Mouse (Mus musculus) adipocyte (in vitro differentiated cells): ENCODE results near the gene Stk11.

ENCODE experiments used
- DNase-seq: peaks from one replicate; pipeline ENCODE4 v3.0.0-alpha.2; 2016; ENCODE audit warnings: low spot score

The Stk11 gene

DNA sequence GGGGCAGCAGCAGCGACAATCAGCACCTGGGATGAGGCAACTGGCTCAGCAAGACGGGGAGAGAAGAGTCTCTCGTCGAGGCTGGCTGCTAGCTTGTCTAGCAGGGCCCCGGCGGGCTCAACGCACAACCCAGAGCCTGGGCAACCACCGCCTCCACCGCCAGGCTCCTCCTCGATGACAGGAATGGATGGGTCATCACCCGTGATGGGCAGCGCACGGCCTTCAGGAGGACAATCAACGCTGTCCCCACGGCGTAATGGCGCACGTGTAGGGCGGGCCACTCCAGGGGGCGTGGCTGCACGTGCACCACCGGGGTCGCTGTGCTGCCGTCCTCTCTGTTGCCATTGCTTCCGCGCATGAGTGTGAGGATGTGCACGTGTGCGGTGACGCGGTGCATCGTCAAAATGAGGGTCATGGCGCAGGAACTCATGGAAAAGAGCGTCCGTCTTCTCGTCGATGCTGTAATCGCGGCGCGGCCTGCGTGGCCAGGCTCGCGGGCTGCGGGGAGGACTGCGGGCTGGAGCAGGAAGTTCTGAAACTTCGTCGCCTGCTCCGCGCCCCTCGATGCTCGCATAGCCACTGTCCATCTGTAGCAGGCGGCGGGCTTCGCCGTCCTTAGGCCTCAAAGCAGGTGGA is 15.8 kb downstream of the Stk11 start:
- DNase-seq, result no peak

DNA sequence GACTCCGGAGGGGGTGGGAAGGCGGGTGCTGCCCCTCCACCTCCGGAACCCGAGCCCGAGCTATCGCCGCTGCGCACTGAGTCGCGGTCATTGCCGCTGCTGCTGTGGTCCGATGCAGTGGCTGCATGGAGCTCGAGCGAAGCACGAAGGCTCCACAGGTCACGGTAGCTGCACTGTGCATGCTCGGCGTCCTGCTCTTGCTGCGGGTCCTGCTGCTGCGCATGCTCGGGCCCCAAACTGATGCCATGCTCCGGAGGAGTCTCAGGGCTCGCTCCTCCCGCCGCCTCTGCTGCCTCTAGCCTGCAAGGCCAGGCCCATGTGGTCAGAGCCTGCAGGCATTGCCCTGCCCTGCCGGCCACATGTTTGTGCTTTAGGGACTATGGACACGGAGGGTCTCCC is 16.3 kb downstream of the Stk11 start:
- DNase-seq, result no peak

DNA sequence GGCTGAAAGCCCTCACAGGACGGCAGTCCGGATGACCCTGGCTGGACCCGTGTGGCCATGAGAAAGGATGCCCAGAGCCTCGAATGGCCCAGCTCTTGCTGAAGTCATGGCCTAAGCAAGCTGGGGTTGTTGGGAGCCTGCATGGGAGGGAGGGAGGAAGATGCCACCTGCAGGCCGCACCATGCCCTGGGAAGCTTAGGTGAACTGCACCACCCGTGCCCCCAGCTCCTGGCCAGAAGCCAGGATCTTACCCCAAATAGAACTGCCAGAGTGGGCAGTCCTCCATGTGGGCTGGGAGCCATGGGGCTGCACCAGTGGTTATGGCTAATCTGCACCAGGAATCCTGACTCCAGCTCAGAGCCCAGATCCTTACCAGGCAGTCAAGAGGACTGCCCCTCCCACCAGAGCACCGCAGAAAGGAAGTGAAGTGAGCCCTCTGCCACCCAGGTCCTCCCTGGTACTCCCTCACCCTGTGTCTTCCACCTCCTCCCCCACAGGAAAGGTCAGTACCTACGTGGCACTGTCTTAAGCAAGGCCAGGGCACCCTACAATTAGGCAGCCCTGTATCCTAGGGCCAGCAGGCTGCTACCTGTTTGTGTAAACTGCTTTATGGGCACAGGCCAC is 17.7 kb downstream of the Stk11 start:
- no peak for DNase-seq

DNA sequence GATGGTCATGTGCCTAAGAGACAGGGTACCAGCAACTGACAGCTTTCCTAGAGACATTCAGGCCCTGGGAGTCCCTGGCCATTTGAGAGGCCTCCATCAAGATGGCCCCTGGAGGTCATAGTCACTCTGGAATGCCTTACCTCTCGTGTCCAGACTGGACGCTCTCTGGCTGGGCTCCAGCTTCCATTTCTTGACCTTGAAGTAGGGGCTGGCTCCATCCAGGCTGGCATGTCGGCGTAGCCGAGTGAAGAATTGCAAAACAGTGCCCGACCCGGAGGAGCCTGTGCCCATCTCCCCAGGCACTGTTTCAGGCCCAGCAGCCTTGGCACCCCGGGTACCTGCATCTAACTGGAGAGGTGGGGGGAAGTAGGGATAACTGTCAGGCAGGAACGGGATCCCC is 18.8 kb downstream of the Stk11 start:
- DNase-seq, result no peak

DNA sequence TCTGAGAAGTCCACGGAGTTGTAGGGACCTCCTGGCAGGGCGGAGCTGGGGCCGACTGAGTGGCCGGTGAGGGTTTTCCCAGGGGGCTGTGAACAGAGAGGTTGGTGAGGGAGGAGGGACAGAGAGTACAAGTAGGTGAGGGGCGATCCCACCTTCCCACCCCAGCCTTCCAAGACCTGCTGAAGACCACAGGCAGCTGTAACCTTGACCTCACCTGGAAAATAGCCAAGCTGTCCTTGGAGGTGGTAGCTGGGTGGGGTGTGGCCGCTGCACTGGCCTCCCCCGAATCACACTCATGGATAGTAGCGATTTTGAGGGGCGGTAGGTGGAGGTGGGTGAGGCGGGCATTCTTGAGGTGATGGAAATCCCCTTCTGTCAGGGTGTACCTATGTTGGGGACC is 19.6 kb downstream of the Stk11 start:
- no peak for DNase-seq

DNA sequence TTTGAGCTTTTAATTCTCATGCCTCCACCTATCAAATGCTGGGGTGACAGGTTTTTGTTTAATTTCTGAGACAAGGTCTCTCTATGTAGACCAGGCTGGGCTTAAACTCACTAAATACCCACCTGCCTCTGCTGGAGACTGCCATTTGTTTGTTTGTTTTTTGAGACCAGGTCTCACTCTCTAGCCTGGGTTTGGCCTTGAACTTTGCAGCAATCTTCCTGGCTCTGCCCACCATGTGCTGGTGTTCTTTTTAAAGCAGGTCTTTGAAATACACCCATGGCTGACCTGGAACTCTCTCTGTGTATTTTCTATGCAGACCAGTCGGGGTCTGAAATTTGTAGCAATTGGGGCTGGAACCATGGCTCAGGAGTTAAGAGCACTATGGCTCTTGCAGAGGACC is 20.0 kb downstream of the Stk11 start:
- DNase-seq, result no peak

DNA sequence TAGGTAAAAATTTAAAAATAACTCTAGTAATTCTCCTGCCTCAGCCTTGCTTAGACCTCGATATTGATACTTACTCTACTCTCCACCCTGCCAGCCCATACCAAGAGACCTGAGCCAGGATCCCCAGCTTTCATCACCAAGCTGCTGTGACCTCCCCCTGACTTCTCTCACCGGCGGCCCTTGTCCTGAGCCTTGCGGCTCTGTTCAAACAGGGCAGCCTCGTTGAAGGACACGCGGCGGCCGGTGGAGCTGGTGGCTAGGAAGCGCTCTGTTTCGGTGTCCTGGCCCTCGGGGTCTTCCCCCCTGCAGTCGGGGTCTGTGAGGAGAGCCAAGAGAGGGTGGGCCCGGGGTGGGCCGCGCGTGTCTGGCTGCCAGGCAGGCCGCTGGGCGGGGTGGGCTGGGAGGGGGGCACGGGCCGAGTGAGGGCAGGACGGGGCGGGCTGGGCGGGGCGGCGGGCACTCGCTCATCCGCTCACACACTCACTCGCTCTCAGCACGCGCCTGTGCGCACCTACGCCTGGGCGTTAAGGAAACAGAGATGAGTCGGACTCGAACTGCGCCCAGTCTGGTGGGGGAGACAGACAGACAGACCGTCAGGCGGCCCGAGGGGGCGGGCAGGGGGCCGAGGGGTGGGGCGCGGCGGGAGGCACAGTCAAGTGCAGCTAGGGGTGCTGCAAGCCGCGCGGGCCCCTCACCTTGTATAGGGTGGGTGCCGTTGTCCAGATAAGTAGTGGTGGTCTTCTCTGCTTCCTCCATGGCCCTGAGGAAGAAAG is 20.8 kb downstream of the Stk11 start:
- DNase-seq, result no peak

DNA sequence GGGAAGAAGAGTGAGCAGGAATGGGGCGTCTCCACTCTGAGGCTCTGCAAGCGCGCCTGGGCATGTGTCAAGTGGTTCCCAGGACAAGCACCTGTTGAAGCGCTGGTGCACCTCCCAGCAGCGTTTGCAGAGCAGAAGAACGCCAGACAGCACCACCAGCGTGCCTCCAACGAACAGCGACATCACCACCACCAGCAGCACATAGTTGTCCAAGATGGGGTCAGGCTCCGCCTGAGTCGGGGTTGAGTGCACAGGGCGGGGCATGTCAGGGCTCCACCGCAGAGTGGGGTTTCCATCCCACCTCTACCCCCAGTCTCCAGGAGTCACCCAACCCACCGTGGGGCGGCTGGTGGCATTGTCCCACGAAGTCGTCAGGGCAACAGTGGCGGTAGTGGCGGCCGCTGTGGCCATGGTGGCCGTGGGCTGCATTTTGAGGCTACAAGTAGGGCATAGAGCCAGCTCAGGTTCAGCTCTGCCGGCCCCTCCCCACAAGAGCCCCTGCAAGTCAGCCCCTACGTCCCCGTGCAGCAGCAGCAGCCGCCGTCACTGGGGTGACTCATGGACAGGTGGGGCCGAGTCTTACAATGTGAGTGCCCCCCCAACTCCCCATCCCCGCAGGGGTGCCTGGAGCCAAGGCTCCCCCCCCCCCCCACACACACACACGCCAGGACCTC is 21.5 kb downstream of the Stk11 start:
- DNase-seq, result no peak

DNA sequence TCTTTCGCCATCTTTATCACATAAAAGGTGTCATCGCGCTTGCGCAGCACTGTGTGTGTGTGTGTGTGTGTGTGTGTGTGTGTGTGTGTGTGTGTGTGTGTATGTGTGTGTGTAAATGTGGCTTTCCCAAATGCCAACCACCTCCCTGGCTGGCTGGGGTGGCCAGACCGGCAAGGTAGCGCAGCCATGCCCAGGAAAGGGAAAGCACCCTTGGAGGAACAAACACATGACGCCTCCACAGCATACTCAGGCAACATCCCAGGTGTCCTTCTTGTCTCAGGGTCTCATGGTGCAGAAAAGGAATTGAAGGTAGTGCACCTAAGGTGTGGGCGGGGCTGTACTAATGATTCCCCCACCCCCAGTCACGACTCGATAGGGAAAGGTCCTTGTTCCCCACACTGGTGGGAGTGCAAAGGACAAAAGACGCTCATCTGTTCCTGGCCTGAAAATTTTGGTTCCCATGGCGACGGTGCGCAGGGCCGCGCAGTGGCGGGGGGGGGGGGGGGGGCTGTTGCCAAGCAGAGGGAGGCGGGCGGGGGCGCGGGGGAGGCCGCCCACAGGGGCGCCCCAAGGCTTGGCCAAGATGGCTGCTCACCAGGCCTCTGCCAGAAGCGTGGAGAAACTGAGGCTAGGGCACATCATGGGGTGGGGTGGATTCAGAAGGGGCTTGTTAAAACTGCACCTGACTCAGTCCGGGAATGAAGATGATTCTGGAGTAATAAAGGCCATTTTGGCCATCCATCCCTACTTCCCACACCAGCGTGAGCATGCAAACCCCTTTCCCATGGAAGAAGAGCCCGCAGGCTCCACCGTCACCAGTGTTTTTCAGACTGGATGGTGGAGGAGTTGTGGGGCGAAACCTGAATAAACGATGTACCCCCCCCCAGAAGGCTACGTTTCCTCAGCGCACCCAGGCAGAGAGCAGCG is 22.3 kb downstream of the Stk11 start:
- DNase-seq, result no peak

DNA sequence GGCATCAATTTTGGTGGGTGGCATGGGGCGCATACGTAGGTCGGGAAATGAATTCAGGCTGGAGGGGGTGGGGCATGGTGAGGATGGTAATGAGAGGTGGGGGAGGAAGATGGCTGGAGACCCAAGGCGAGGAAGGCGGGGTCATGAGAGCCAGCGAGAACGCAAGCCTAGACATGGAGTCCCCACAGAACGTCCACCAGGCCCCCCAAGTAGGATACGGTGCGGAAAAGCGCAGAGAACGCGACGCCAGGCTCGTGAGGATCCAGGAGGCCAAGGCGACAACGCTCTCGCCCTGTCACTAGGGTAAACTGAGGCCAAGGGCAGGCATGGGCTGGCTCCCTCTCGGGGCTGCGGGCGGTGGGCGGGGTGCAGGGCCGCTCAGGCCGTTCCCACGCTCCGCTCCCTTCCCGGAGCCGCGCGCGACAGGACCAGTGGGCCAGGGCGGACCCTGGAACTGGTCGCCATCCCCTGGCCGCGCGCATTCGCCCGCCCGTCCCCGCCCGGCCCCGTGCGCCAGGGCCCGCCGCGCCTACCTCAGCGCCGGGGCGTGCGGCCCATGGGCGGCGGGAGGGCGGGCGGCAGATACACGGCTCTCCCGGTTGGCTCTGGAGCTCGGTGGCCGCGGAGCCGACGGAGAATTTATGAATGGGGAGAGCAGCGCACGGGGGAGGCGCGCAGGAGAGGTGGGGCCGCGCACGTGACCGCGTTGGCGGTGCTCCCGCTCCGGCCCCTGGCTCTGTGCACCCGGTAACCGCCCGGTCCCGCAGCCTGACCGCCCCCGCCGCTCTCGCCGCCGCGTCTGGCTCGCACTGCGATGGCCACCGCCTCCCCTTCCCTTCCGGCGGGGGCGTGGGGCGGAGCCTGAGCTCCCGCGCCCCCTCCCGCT is 23.2 kb downstream of the Stk11 start, which contains the start of gene Atp5d:
Atp5d (plus strand) TSS at position 80 of the 886 bp plus-strand sequence.
- peak; percentile 18 for DNase-seq

DNA sequence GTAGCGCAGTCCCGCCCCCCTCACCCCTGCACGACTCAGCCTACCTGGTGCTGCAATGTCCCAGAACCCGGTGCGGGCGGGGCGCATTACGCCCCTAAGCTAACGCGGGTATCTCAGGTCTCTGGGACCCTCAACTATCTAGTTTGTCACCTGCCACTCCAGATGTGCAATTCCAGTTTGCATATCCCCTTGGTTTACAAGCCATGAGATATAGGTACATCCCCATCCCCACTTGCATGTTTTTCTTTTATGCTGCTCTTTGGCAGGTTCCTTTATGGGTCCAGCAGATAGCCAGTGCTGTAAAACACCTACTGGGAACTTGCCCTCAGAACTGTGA is 23.8 kb downstream of the Stk11 start:
- no peak for DNase-seq

DNA sequence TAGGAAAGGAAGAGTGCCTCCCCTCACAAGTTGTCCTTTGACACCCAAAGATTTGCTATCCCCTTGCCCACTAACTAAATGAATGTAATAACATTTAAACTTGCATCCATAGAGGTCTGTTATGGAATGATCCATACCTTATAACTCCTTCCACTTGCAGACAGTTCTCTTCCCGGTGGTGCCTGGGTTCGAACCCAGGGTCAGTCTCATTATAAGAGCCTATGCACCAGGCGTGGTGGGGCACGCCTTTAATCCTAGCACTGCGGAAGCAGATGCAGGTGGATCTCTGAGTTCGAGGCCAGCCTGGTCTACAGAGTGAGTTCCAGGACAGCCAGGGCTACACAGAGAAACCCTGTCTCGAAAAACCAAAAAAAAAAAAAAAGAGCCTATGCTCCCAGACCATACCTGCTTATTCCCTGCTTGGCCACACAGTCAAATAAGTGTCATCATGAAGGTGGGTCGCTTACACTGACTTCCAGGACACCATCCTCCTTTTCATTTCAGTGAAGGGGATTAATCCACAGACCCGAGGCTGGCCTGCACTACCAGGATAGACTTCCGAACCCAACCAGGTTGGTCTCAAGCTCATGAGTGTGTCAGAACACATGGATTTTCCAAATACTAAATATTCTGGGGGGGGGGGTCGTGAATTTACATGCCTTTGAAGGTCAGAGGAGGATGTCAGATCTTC is 24.5 kb downstream of the Stk11 start:
- no peak for DNase-seq

DNA sequence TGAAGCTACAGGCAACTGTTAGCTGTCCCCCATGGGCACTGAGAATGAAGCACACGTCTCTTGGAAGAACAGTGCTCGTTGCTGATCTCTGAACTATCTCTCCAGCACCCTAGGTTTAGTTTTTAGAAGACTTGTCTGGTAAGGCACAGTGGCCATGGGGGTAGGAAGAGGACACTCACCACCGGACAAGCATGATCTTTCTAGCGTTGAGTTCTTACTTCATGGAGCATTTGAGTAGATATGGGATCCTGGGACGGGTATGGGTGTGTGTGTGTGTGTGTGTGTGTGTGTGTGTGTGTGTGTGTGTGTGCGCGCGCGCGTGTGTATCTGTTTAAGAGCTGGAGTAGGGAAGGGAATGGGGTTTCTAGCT is 25.0 kb downstream of the Stk11 start, which contains the start of gene Cbarp:
Cbarp (minus strand) TSS at position 170 of the 370 bp plus-strand sequence.
- DNase-seq, result peak; percentile 31

DNA sequence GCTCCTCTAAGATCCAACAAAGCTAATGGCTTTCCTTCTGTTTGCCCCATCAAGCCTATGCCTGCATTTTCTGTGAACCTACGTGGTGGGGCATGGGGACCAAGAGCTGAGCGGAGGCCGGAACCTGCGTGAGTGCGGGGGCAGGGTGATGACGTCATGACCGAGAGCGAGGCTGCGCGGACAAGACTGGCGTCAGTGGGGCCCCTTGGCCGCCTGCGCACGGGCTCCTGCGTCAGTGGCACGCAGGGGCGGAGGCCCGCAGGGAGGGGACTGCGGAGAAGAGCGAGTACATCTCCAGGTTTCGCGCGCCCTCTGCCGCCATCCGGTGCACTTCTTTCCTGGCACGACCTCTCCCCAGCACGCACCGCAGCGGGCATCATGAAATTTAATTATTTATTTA is 25.6 kb downstream of the Stk11 start:
- DNase-seq, result peak; percentile 93

DNA sequence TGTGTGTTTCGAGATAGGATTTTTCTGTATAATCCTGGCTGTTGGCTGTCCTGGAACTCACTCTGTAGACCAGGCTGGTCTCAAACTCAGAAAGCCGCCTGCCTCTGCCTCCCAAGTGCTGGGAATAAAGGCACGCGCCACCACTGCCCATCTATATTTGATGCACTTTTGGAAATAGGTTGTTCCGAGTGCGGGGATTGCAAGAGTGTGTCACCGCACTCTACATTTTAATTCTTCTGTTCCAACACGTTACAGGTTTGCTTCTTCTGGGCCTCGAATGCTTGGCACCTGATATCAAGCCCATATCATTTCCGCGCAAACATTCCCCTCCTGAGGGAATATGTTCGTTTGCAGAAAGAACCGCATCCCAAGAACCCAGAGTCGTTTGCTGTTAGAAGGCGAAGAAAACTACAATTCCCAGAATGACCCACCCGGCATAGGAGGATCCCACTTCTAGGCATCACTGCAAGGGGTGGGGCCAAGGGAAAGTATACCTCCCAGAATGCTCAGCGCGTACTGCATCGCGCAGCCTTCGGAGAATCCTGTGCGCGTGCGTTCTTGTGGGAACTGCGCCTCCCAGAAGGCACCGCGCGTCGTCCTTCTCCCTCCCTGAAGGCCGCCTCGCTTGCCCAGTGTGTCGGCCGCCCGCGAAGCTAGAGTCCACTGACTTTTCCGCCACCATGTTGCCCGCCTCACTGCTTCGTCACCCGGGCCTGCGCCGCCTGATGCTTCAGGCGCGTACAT is 26.4 kb downstream of the Stk11 start:
- peak; percentile 99 for DNase-seq

DNA sequence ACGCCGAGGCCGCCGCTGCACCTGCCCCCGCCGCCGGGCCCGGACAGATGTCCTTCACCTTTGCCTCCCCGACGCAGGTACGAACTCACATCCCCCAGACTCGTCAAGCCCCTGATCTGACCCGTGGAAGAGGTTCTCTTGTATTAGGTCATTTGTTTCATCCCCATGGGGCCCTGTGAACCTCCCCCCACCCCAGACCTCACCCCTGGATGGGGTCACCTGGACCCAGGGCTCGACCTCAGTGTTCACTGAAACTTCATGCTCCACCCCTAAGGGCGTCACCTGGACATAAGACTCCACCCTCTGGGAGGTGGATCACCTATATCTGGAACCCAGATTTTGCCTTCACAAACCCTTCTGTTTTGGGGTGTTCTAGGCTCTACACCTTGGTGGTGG is 26.9 kb downstream of the Stk11 start:
- peak; percentile 36 for DNase-seq

DNA sequence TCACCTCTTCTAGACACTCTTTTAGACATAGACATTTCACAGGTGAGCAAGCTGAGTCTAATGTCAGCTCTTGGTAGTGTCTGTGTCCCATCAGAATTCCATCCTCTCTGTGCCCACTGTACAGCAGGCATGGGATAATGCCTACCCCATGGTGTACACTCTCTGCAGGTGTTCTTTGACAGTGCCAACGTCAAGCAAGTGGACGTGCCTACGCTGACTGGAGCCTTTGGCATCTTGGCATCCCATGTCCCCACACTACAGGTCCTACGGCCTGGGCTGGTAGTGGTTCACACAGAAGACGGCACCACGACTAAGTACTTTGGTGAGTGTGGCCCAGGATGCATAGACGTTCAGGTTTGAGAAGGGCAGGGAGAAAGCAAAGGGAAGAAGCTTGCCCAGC is 28.1 kb downstream of the Stk11 start:
- DNase-seq, result no peak

DNA sequence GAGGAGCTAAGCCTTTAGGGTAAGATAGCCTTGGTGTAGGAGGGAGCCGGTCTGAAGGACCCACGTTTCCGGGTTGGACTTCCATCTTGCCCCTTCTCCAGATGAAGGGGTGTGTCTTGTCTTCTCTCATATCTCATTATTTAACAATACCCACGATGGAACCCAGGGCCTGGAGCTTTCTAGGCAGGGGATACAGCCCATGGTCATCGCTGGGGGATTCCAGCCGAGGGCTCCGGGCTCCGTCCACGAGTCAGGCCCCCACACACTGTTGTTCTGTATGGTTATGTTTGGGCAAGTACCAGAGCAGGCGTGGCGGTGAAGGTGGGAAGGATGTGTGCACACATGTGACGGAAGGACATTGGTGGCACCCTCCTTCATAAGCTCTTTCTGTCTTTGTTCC is 28.6 kb downstream of the Stk11 start:
- DNase-seq, result no peak
